Mouse (Mus musculus) liver, embryonic 12.5 days (tissue): Measurements from ENCODE around the gene Sik3. TPM values are rescaled to one million over a fixed set of nuclear protein-coding genes. Genes with fewer than 3 reads are reported as not detected.

Experiments used
- ATAC-seq: fragments of 200-750 bp; cut with Nextera tagmentation; 2 replicates; pipeline ENCODE4 v1.8.0; 2017; ENCODE audit warnings: moderate number of reproducible peaks, mild to moderate bottlenecking, moderate library complexity
- H3K27ac ChIP-seq: fragments of 300-500 bp; sonication (generic); 2 replicates; pipeline ENCODE4 v1.5.1; 2016; ENCODE audit warnings: mild to moderate bottlenecking
- H3K27me3 ChIP-seq: fragments of 300-500 bp; sonication (generic); replicated peaks from 2 replicates; pipeline ENCODE4 v1.6.1; 2016; ENCODE audit warnings: mild to moderate bottlenecking, moderate library complexity
- H3K36me3 ChIP-seq: fragments of 300-500 bp; sonication (generic); 2 replicates; pipeline ENCODE4 v1.6.1; 2016; ENCODE audit warnings: mild to moderate bottlenecking, moderate library complexity
- H3K4me1 ChIP-seq: fragments of 300-500 bp; sonication (generic); 2 replicates; pipeline ENCODE4 v1.6.1; 2016
- H3K4me2 ChIP-seq: fragments of 300-500 bp; sonication (generic); 2 replicates; pipeline ENCODE4 v1.6.1; 2016; ENCODE audit warnings: mild to moderate bottlenecking, moderate library complexity
- H3K4me3 ChIP-seq: fragments of 300-500 bp; sonication (generic); 2 replicates; pipeline ENCODE4 v1.5.1; 2016; ENCODE audit warnings: mild to moderate bottlenecking, moderate library complexity
- H3K9ac ChIP-seq: fragments of 300-500 bp; sonication (generic); 2 replicates; pipeline ENCODE4 v1.6.1; 2016; ENCODE audit warnings: mild to moderate bottlenecking, moderate library complexity
- H3K9me3 ChIP-seq: fragments of 300-500 bp; sonication (generic); replicated peaks from 2 replicates; pipeline ENCODE4 v1.6.1; 2016; ENCODE audit warnings: mild to moderate bottlenecking, moderate library complexity
- WGBS: fragments of 180-500 bp; shearing (Covaris S2); methylation state at CpG from one replicate; pipeline ENCODE4 v1.1.7; 2016; ENCODE audit not compliant: insufficient replicate concordance; 5-methylcytosine and 5-hydroxymethylcytosine counted together
- polyA plus RNA-seq: library from polyadenylated mRNA; unstranded; fragments of >200 nt; fragmentation: Nextera tagmentation; extraction: Ambion mirVana; gene quantifications from 2 replicates; pipeline ENCODE4 v1.2.1, GENCODE M21; 2016

The Sik3 gene
- polyA plus RNA-seq, 1 experiment from 2014 or later, result 7.1 TPM

DNA sequence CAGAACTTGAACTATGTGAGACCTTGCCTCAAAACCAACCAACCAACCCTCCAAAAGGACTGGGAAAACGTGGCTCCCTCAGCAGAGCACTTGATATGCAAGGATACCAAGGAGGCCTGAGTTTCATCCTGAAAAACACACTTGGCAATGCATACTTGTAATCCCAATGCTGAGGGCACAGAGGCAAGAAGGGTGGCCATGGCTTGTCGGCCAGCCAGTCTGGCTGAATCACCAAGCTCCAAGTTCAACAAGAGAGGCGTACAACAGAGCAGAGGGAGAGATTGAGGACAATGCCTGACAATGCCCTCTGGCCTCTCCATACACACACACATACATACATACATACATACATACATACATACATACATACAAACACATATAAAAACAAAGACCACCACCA, 8.1 kb upstream of the Sik3 start:
- Histone ChIP-seq H3K27me3 (peaks cover 5% of the 10 kb centered on the region; the same call in 1 of the 2 replicates), H3K9ac (no peak overlapping the region), H3K36me3 (no peaks in the 10 kb centered on the region), H3K4me3 (no peak overlapping the region), H3K9me3 (no peaks in the 10 kb centered on the region), H3K4me2 (no peak overlapping the region), H3K4me1 (peaks cover 11% of the 10 kb centered on the region), H3K27ac (no peak overlapping the region)
- WGBS, result 57% methylated on average over 3 of the region's 3 CpGs
- ATAC-seq, result no peak

DNA sequence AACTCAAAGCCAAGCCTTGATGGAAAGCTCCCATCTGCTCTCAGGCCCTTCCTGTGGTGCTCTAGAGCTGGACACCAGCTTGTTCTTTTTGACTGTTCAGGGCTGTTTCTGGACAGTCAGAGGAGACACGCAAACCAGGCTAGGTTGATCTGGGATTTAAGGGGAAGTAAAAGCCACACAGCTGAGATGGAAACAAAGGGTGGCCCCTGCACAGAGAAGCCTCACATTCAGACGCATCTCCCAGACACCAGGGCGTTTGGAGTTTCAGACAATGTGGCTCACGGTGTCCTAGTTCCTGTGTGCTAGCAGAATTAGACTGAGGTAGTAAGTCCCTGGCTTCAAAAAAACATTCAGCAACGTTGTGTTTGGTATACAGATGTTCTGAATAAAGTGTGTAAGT, 6.4 kb upstream of the Sik3 start:
- no peak overlapping the region for H3K27ac ChIP-seq
- ATAC-seq, result no peak
- no peak overlapping the region for H3K4me3 ChIP-seq
- H3K9me3 ChIP-seq, result no peaks in the 10 kb centered on the region
- H3K9ac ChIP-seq, result no peak overlapping the region
- H3K4me2 ChIP-seq, result no peak overlapping the region
- H3K36me3 ChIP-seq, result no peaks in the 10 kb centered on the region
- WGBS, result 32% methylated on average over 5 of the region's 5 CpGs
- H3K4me1 ChIP-seq, result peaks cover 27% of the 10 kb centered on the region
- no peaks in the 10 kb centered on the region for H3K27me3 ChIP-seq

GRCm38 (mm10) chr9:46008931-46009668, 3.5 kb upstream of the Sik3 start:
- Histone ChIP-seq H3K4me3 (no peak overlapping the region), H3K36me3 (no peaks in the 10 kb centered on the region), H3K9me3 (no peaks in the 10 kb centered on the region), H3K27me3 (no peaks in the 10 kb centered on the region), H3K9ac (no peak overlapping the region), H3K4me2 (no peak overlapping the region), H3K27ac (0 out of 2 replicates have a peak overlapping the region, but pooled peaks have one; percentile 18), H3K4me1 (peaks cover 47% of the 10 kb centered on the region)
- no peak for ATAC-seq
- WGBS, result 37% methylated on average over 6 of the region's 7 CpGs

DNA sequence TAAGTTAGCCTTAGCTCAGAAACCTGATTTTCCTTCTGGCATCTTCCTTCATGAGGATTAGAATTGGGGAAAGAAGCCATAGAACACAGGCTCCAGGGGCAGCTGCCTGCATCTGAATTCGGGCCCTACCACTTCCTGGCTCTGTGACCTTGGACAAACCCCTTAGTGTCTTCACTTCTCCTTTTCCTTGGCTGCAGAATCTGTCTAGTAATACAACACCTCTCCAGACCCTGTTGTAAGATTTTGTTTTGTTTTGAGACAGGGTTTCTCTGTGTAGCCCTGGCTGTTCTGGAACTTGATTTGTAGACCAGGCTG, 3.0 kb upstream of the Sik3 start:
- Histone ChIP-seq H3K9me3 (no peaks in the 10 kb centered on the region), H3K36me3 (no peaks in the 10 kb centered on the region), H3K9ac (no peak overlapping the region), H3K4me1 (peaks cover 53% of the 10 kb centered on the region), H3K27ac (no peak overlapping the region), H3K4me2 (no peak overlapping the region), H3K27me3 (no peaks in the 10 kb centered on the region), H3K4me3 (no peak overlapping the region)
- ATAC-seq, result no peak
- WGBS, result 26% methylated on average over 1 of the region's 1 CpGs

DNA sequence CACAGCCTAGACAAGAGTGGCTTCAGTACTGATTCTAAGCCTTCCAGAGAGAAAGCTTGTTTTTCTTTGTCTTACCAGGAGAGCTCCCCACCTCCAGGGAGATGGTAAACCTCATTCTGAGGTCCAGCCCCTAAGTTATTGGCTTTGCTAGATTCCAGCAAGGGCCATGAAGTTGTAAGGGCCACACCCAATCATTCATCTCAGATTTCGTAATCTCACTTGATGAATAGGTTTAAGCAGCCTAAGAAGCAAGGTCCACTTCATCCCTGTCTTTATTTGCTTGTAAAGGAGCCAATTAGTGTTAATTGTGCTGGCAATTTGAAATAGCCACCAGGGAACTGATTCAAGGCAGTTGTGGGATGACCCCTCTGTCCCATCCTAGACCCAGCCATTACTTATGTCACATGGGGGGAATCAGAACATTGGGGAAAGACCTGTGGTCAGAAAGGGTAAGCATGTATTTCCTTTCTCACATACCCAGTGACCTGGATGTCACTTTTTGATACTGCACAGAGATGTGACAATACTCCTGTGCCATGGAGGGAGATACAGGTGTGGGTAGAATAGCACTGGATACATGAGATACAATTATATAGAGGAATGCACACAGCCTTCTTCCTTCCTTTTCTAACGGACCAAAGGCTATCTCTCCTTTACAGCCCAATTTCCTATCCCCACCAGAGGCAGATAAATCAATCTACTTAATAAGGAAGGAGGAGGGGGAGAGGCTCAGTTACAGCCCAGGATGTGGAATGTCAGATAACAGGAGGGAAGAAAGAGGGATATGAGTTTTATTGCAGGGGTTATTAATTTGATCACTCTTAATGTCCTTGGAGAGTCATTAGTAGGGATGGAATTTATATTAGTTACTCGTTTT, 1.3 kb upstream of the Sik3 start:
- Histone ChIP-seq H3K4me3 (peak overlapping the region; percentile 98; the same call in 1 of the 2 replicates), H3K4me2 (peak overlapping the region; percentile 95), H3K9ac (no peak overlapping the region), H3K27ac (no peak overlapping the region), H3K27me3 (no peaks in the 10 kb centered on the region), H3K4me1 (peaks cover 70% of the 10 kb centered on the region), H3K36me3 (no peaks in the 10 kb centered on the region), H3K9me3 (no peaks in the 10 kb centered on the region)
- no peak for ATAC-seq
- 22% methylated on average over 3 of the region's 3 CpGs for WGBS

DNA sequence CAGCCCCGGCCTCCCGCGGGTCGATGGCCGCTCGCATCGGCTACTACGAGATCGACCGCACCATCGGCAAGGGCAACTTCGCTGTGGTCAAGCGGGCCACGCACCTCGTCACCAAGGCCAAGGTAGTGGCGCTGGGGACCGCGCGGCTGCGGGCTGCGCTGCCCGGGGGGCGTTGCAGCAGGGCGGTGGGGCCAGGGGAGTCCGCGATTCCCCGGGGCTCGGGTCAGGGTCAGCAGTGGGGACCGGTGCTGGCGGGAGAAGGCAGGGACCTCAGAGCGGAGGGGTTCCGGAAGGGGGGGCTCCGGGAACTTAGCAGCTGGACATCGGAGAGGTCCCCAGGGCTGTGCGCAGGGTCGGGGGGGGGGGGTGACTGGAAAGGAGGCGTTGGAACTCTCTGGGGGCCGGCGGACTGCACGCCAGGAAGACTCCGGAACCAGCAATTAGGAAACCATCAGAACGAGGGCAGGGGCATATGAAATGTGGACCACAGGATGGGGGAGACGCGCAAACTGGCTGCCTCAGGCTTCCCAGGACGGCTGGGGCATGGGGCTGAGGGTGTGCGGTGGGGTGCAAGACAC, 478 bp downstream of the Sik3 start:
- WGBS, result under 1% methylated on average over 46 of the region's 46 CpGs
- H3K9ac ChIP-seq, result peak overlapping the region; percentile 93
- no peaks in the 10 kb centered on the region for H3K27me3 ChIP-seq
- no peaks in the 10 kb centered on the region for H3K9me3 ChIP-seq
- H3K4me1 ChIP-seq, result peaks cover 86% of the 10 kb centered on the region
- peak overlapping the region; percentile 86 for H3K27ac ChIP-seq
- peak overlapping the region; percentile 98 for H3K4me3 ChIP-seq
- peak overlapping the region; percentile 95 for H3K4me2 ChIP-seq
- ATAC-seq, result peak; percentile 53
- H3K36me3 ChIP-seq, result 0 out of 2 replicates have a peak, but pooled peaks cover under 1% of the 10 kb centered on the region

- no peak for ATAC-seq
- Histone ChIP-seq H3K4me2 (peak overlapping the region; percentile 95), H3K27ac (peak overlapping the region; percentile 86), H3K9me3 (no peaks in the 10 kb centered on the region), H3K4me1 (peaks cover 87% of the 10 kb centered on the region), H3K27me3 (no peaks in the 10 kb centered on the region), H3K36me3 (peaks cover 5% of the 10 kb centered on the region; the same call in 1 of the 2 replicates), H3K9ac (peak overlapping the region; percentile 93), H3K4me3 (peak overlapping the region; percentile 98)
- 2% methylated on average over 5 of the region's 5 CpGs for WGBS
Measured at GRCm38 (mm10) chr9:46013616-46014015, 996 bp downstream of the Sik3 start.

DNA sequence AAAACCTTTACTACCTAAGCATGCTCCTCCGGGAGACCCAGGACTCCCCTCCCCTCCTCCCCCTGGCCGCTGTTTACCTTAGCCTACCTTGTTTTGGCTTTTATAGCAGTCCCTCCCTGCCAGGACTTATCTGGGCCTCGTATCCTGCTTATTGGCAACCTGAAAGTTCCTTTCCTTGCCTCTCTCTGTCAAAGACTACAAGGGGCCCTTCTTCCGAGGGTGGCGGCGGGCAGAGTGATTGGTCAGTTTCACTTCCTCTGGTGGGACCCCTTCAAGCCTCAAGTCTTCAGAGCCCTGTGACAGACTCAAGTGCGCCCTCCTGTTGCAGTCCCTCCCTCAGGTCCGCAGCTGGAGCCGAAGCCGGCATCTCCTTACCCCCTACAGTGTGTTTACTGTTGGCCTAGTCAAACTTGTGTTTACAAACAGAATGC, 1.6 kb downstream of the Sik3 start:
- Histone ChIP-seq H3K27me3 (no peaks in the 10 kb centered on the region), H3K9me3 (no peaks in the 10 kb centered on the region), H3K4me3 (peak overlapping the region; percentile 98), H3K4me2 (peak overlapping the region; percentile 95), H3K27ac (peak overlapping the region; percentile 86), H3K36me3 (peaks cover 12% of the 10 kb centered on the region; the same call in 1 of the 2 replicates), H3K4me1 (peaks cover 80% of the 10 kb centered on the region), H3K9ac (peak overlapping the region; percentile 93)
- ATAC-seq, result peak; percentile 45
- 1% methylated on average over 10 of the region's 10 CpGs for WGBS

DNA sequence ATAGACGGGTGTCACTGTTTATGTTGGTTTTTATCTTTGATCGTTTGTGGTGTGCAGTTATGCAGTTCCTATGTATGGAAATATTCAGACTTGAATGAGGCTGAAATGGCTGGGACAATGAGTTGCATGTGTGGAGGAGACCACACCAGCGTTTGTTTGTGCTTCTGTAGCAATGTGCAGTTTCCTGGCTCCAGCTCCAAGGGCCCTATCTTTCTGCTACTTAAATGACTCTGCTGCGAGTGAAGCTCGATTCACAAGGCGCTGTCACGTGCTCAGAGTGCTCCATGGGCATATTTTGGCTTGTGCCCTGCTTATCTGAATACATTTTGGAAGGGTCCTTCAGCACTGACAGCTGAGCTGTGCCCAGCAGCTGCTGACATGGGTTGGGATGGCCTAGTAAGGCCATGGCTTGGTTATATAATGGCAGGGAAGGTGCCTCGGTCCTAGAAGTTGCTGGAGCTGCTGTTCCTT, 2.5 kb downstream of the Sik3 start:
- H3K4me3 ChIP-seq, result peak overlapping the region; percentile 98; the same call in 1 of the 2 replicates
- H3K9me3 ChIP-seq, result no peaks in the 10 kb centered on the region
- WGBS, result 21% methylated on average over 8 of the region's 8 CpGs
- peak overlapping the region; percentile 86 for H3K27ac ChIP-seq
- H3K4me2 ChIP-seq, result peak overlapping the region; percentile 95
- H3K36me3 ChIP-seq, result peaks cover 13% of the 10 kb centered on the region; the same call in 1 of the 2 replicates
- H3K27me3 ChIP-seq, result no peaks in the 10 kb centered on the region
- no peak for ATAC-seq
- H3K9ac ChIP-seq, result peak overlapping the region; percentile 9; the same call in 1 of the 2 replicates
- peaks cover 72% of the 10 kb centered on the region for H3K4me1 ChIP-seq

DNA sequence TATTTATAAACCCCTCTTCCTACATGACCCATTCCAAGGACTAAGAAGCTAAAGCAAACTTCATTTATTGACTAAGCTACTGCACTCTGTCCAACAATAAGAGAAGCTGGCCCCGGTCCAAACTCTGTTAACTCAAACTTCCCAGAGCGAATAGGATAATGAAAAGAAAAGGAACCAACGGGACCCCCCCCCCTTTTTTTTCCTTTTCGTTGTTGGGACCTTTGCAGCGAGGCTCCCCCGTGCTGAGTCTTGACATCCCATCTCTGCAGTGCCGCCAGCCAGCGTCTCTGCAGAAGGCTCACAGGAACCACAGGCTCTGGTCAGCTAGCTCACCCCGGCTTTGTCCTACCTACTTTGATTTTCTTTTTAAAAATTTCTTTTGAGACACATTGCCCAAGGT, 3.2 kb downstream of the Sik3 start:
- ATAC-seq, result no peak
- no peaks in the 10 kb centered on the region for H3K9me3 ChIP-seq
- H3K9ac ChIP-seq, result no peak overlapping the region
- H3K4me1 ChIP-seq, result peaks cover 64% of the 10 kb centered on the region
- 52% methylated on average over 9 of the region's 9 CpGs for WGBS
- no peak overlapping the region for H3K27ac ChIP-seq
- H3K36me3 ChIP-seq, result peaks cover 14% of the 10 kb centered on the region
- peak overlapping the region; percentile 95; the same call in 1 of the 2 replicates for H3K4me2 ChIP-seq
- H3K4me3 ChIP-seq, result no peak overlapping the region
- no peaks in the 10 kb centered on the region for H3K27me3 ChIP-seq

DNA sequence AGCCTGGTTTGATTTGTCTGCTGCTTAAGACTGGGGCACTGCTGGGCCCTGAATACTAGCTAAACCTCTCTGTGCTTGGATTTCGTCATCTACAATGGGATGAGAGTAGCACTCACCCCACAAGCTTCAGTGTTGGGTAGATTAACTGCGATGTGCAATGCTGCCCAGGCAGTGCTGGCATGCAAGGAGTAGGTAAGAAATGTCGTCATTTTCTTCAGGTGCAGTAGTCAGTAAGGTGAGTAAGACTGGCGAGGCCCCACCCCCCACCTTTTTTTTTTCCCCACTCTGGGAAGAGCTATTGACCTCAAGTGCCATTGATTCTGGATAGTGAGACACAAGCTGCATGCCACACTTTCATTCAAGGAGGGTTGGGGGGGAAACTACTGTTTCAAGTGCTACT, 3.8 kb downstream of the Sik3 start:
- Histone ChIP-seq H3K9me3 (no peaks in the 10 kb centered on the region), H3K27me3 (no peaks in the 10 kb centered on the region), H3K4me2 (no peak overlapping the region), H3K9ac (no peak overlapping the region), H3K36me3 (peaks cover 20% of the 10 kb centered on the region), H3K27ac (no peak overlapping the region), H3K4me3 (no peak overlapping the region), H3K4me1 (peaks cover 59% of the 10 kb centered on the region)
- WGBS, result 74% methylated on average over 4 of the region's 4 CpGs
- no peak for ATAC-seq

- no peaks in the 10 kb centered on the region for H3K27me3 ChIP-seq
- H3K4me2 ChIP-seq, result no peak overlapping the region
- WGBS, result 73% methylated on average over 6 of the region's 6 CpGs
- no peak overlapping the region for H3K27ac ChIP-seq
- ATAC-seq, result no peak
- no peak overlapping the region for H3K9ac ChIP-seq
- H3K9me3 ChIP-seq, result no peaks in the 10 kb centered on the region
- no peak overlapping the region for H3K4me3 ChIP-seq
- peaks cover 47% of the 10 kb centered on the region for H3K4me1 ChIP-seq
- H3K36me3 ChIP-seq, result peaks cover 22% of the 10 kb centered on the region
Measured at GRCm38 (mm10) chr9:46018316-46018715, 5.7 kb downstream of the Sik3 start.
